Mouse (Mus musculus): ENCODE data around the gene Trim71.

DNA sequence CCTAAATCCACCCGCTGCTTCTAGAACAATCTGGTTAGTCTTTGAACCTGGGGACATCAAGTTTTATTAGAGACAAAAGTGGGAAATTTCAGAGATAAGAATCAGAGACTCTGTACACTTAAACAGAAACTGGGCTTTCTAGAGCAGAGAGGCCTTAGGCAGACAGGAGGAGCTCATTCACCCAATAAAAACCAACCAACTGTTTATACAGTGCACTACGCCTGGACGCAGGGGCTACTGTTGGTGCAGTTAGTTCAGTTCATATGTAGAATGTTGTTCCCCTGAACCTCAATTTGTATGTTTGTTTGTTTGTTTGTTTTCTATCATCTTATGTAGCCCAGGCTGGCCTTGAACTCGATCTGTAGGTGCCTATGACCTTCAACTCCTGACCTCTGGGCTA is 77.4 kb downstream of the Trim71 start:
- TF ChIP-seq POLR2A (IDR thresholded peaks at IDR 0.05; ENCODE audit: insufficient read depth, low read depth, low read length) (no peak), CTCF (IDR thresholded peaks at IDR 0.05; ENCODE audit: insufficient read depth, low read depth, low read length) (no peak)

All from olfactory bulb, adult 2 months (tissue).